Mouse (Mus musculus): ENCODE measurements at regions not wholly inside any gene's neighbourhood (a gene's known extent, or its start where the extent isn't known, plus 50 kb on each side); places are given as distances from the start of the nearest gene placed in this dataset.

GRCm38 (mm10) chr14:103427873-103428272, 81.3 kb upstream of the Mycbp2 start:
- ATAC-seq = no peak
- H3K9me3 ChIP-seq (ENCODE audit: control insufficient read depth, low read length) = no peaks in the 10 kb centered on the region
- WGBS = 91% methylated on average over 2 of the region's 2 CpGs
- no peaks in the 10 kb centered on the region for H3K36me3 ChIP-seq (ENCODE audit: control insufficient read depth, insufficient read depth, low read length)
- no peak overlapping the region for H3K9ac ChIP-seq (ENCODE audit: low read depth, low read length)
- H3K4me3 ChIP-seq (ENCODE audit: low read length) = no peak overlapping the region
- no peaks in the 10 kb centered on the region for H3K27me3 ChIP-seq (replicated peaks; ENCODE audit: control insufficient read depth, insufficient read depth, low read length)
- no peak overlapping the region for H3K4me2 ChIP-seq (ENCODE audit: low read length)
- H3K4me1 ChIP-seq (ENCODE audit: control insufficient read depth, insufficient read depth, low read depth, low read length) = no peaks in the 10 kb centered on the region
- H3K27ac ChIP-seq (ENCODE audit: low read depth, low read length) = no peak overlapping the region

GRCm38 (mm10) chr14:103421305-103421822, 74.8 kb upstream of the Mycbp2 start:
- H3K9ac ChIP-seq (ENCODE audit: low read depth, low read length) = no peak overlapping the region
- no peaks in the 10 kb centered on the region for H3K27me3 ChIP-seq (replicated peaks; ENCODE audit: control insufficient read depth, insufficient read depth, low read length)
- WGBS = 61% methylated on average over 10 of the region's 10 CpGs
- H3K4me2 ChIP-seq (ENCODE audit: low read length) = 0 out of 2 replicates have a peak overlapping the region, but pooled peaks have one; percentile 22
- H3K4me3 ChIP-seq (ENCODE audit: low read length) = no peak overlapping the region
- H3K27ac ChIP-seq (ENCODE audit: low read depth, low read length) = no peak overlapping the region
- H3K36me3 ChIP-seq (ENCODE audit: control insufficient read depth, insufficient read depth, low read length) = no peaks in the 10 kb centered on the region
- ATAC-seq = 0 out of 2 replicates have a peak, but pooled peaks have one; percentile 38
- no peaks in the 10 kb centered on the region for H3K9me3 ChIP-seq (ENCODE audit: control insufficient read depth, low read length)
- peaks cover 3% of the 10 kb centered on the region for H3K4me1 ChIP-seq (ENCODE audit: control insufficient read depth, insufficient read depth, low read depth, low read length)

- Histone ChIP-seq H3K9me3 (ENCODE audit: control insufficient read depth, low read length) (no peaks in the 10 kb centered on the region), H3K4me3 (ENCODE audit: low read length) (no peak overlapping the region), H3K27ac (ENCODE audit: low read depth, low read length) (no peak overlapping the region), H3K36me3 (ENCODE audit: control insufficient read depth, insufficient read depth, low read length) (no peaks in the 10 kb centered on the region), H3K9ac (ENCODE audit: low read depth, low read length) (no peak overlapping the region), H3K4me1 (ENCODE audit: control insufficient read depth, insufficient read depth, low read depth, low read length) (peaks cover 3% of the 10 kb centered on the region), H3K4me2 (ENCODE audit: low read length) (no peak overlapping the region), H3K27me3 (replicated peaks; ENCODE audit: control insufficient read depth, insufficient read depth, low read length) (no peaks in the 10 kb centered on the region)
- peak; percentile 80 for ATAC-seq
- WGBS = 46% methylated on average over 12 of the region's 12 CpGs
These were observed 70.8 kb upstream of the Mycbp2 start for GRCm38 (mm10) chr14:103417110-103418061.

GRCm38 (mm10) chr14:103404611-103405010, 58.0 kb upstream of the Mycbp2 start:
- no peak for ATAC-seq
- H3K9ac ChIP-seq (ENCODE audit: low read depth, low read length) = no peak overlapping the region
- no peaks in the 10 kb centered on the region for H3K4me1 ChIP-seq (ENCODE audit: control insufficient read depth, insufficient read depth, low read depth, low read length)
- no peaks in the 10 kb centered on the region for H3K9me3 ChIP-seq (ENCODE audit: control insufficient read depth, low read length)
- H3K36me3 ChIP-seq (ENCODE audit: control insufficient read depth, insufficient read depth, low read length) = no peaks in the 10 kb centered on the region
- no peak overlapping the region for H3K4me2 ChIP-seq (ENCODE audit: low read length)
- WGBS = 67% methylated on average over 2 of the region's 2 CpGs
- no peak overlapping the region for H3K4me3 ChIP-seq (ENCODE audit: low read length)
- H3K27ac ChIP-seq (ENCODE audit: low read depth, low read length) = no peak overlapping the region
- H3K27me3 ChIP-seq (replicated peaks; ENCODE audit: control insufficient read depth, insufficient read depth, low read length) = no peaks in the 10 kb centered on the region

- H3K4me3 ChIP-seq (ENCODE audit: low read length) = no peak overlapping the region
- no peaks in the 10 kb centered on the region for H3K27me3 ChIP-seq (replicated peaks; ENCODE audit: control insufficient read depth, insufficient read depth, low read length)
- no peak for ATAC-seq
- H3K9ac ChIP-seq (ENCODE audit: low read depth, low read length) = no peak overlapping the region
- H3K4me2 ChIP-seq (ENCODE audit: low read length) = no peak overlapping the region
- H3K9me3 ChIP-seq (ENCODE audit: control insufficient read depth, low read length) = no peaks in the 10 kb centered on the region
- H3K27ac ChIP-seq (ENCODE audit: low read depth, low read length) = no peak overlapping the region
- 67% methylated on average over 3 of the region's 3 CpGs for WGBS
- H3K4me1 ChIP-seq (ENCODE audit: control insufficient read depth, insufficient read depth, low read depth, low read length) = no peaks in the 10 kb centered on the region
- no peaks in the 10 kb centered on the region for H3K36me3 ChIP-seq (ENCODE audit: control insufficient read depth, insufficient read depth, low read length)
These were observed 56.4 kb upstream of the Mycbp2 start for GRCm38 (mm10) chr14:103403054-103403453.

- no peaks in the 10 kb centered on the region for H3K27me3 ChIP-seq (replicated peaks; ENCODE audit: control insufficient read depth, insufficient read depth, low read length)
- H3K4me2 ChIP-seq (ENCODE audit: low read length) = no peak overlapping the region
- WGBS = 83% methylated on average over 2 of the region's 2 CpGs
- no peak overlapping the region for H3K27ac ChIP-seq (ENCODE audit: low read depth, low read length)
- no peaks in the 10 kb centered on the region for H3K36me3 ChIP-seq (ENCODE audit: control insufficient read depth, insufficient read depth, low read length)
- H3K9me3 ChIP-seq (ENCODE audit: control insufficient read depth, low read length) = no peaks in the 10 kb centered on the region
- H3K4me3 ChIP-seq (ENCODE audit: low read length) = no peak overlapping the region
- H3K4me1 ChIP-seq (ENCODE audit: control insufficient read depth, insufficient read depth, low read depth, low read length) = no peaks in the 10 kb centered on the region
- no peak for ATAC-seq
- H3K9ac ChIP-seq (ENCODE audit: low read depth, low read length) = no peak overlapping the region
These were observed 55.4 kb upstream of the Mycbp2 start for GRCm38 (mm10) chr14:103401983-103402382.

- 90% methylated on average over 2 of the region's 2 CpGs for WGBS
- Histone ChIP-seq H3K4me3 (ENCODE audit: low read length) (no peak overlapping the region), H3K27me3 (replicated peaks; ENCODE audit: control insufficient read depth, insufficient read depth, low read length) (no peaks in the 10 kb centered on the region), H3K9me3 (ENCODE audit: control insufficient read depth, low read length) (no peaks in the 10 kb centered on the region), H3K4me1 (ENCODE audit: control insufficient read depth, insufficient read depth, low read depth, low read length) (no peaks in the 10 kb centered on the region), H3K9ac (ENCODE audit: low read depth, low read length) (no peak overlapping the region), H3K4me2 (ENCODE audit: low read length) (no peak overlapping the region), H3K27ac (ENCODE audit: low read depth, low read length) (no peak overlapping the region), H3K36me3 (ENCODE audit: control insufficient read depth, insufficient read depth, low read length) (no peaks in the 10 kb centered on the region)
- ATAC-seq = no peak
These were observed 54.7 kb upstream of the Mycbp2 start for GRCm38 (mm10) chr14:103401280-103401679.

GRCm38 (mm10) chr14:103398401-103398800, 51.8 kb upstream of the Mycbp2 start:
- ATAC-seq = no peak
- Histone ChIP-seq H3K4me1 (ENCODE audit: control insufficient read depth, insufficient read depth, low read depth, low read length) (no peaks in the 10 kb centered on the region), H3K9me3 (ENCODE audit: control insufficient read depth, low read length) (no peaks in the 10 kb centered on the region), H3K27ac (ENCODE audit: low read depth, low read length) (no peak overlapping the region), H3K9ac (ENCODE audit: low read depth, low read length) (no peak overlapping the region), H3K4me2 (ENCODE audit: low read length) (no peak overlapping the region), H3K36me3 (ENCODE audit: control insufficient read depth, insufficient read depth, low read length) (no peaks in the 10 kb centered on the region), H3K4me3 (ENCODE audit: low read length) (no peak overlapping the region), H3K27me3 (replicated peaks; ENCODE audit: control insufficient read depth, insufficient read depth, low read length) (no peaks in the 10 kb centered on the region)
- 77% methylated on average over 1 of the region's 1 CpGs for WGBS

All from hindbrain, embryonic 16.5 days (tissue).